Mouse (Mus musculus): ENCODE results near the gene Cox5a. TPM values are rescaled to one million over a fixed set of nuclear protein-coding genes. Genes with fewer than 3 reads are reported as not detected.
A peak's percentile ranks its signal among the peaks of the same experiment; 100 is the strongest.

The Cox5a gene
- polyA plus RNA-seq, 1 experiment = 401 TPM

- peaks cover 6% of the 10 kb centered on the region for H3K4me1 ChIP-seq (ENCODE audit: control insufficient read depth, insufficient read depth, low read length)
- H3K27ac ChIP-seq (ENCODE audit: insufficient read depth, low read length) = peak overlapping the region; percentile 56; the same call in 1 of the 2 replicates
- H3K4me3 ChIP-seq (ENCODE audit: insufficient read depth, low read length) = peak overlapping the region; percentile 74
- TF ChIP-seq CTCF (IDR thresholded peaks at IDR 0.05; ENCODE audit: extremely low read depth, insufficient read depth, low read length) = no peak
- no peak for TF ChIP-seq POLR2A (IDR thresholded peaks at IDR 0.05; ENCODE audit: extremely low read depth, insufficient read depth, low read length)
Measured at GRCm38 (mm10) chr9:57537728-57538181, 16.7 kb downstream of the Cox5a start.

DNA sequence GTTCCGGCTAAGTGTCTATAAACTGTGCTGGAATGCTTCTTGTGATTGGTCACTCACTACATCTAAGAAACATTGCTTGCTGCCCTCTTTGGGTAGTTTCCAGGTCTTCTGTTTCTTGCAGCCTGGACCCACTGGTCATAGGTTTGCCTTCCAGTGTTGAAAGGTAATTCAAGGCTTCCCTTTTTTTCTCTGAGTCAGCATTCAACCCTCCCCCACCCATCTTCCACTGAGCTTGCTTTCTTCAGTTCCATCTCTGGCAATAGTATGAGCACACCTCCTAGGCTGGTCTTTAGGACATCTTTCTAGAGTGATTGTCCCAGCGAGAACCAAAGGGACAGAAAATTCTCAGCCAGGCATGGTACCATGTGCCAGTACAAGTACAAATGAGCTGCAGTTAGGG lies 18.5 kb downstream of the Cox5a start:
- Histone ChIP-seq H3K4me1 (ENCODE audit: control insufficient read depth, insufficient read depth, low read length) (peaks cover 9% of the 10 kb centered on the region), H3K4me3 (ENCODE audit: insufficient read depth, low read length) (no peak overlapping the region), H3K27ac (ENCODE audit: insufficient read depth, low read length) (no peak overlapping the region)
- no peak for TF ChIP-seq CTCF (IDR thresholded peaks at IDR 0.05; ENCODE audit: extremely low read depth, insufficient read depth, low read length)
- no peak for TF ChIP-seq POLR2A (IDR thresholded peaks at IDR 0.05; ENCODE audit: extremely low read depth, insufficient read depth, low read length)

GRCm38 (mm10) chr9:57541312-57541711 lies 20.2 kb downstream of the Cox5a start:
- TF ChIP-seq CTCF (IDR thresholded peaks at IDR 0.05; ENCODE audit: extremely low read depth, insufficient read depth, low read length) (peak; percentile 45; the same call in 1 of the 2 replicates), POLR2A (IDR thresholded peaks at IDR 0.05; ENCODE audit: extremely low read depth, insufficient read depth, low read length) (0 out of 2 replicates have a peak, but pooled peaks have one; percentile 11)
- no peak overlapping the region for H3K27ac ChIP-seq (ENCODE audit: insufficient read depth, low read length)
- H3K4me1 ChIP-seq (ENCODE audit: control insufficient read depth, insufficient read depth, low read length) = peaks cover 9% of the 10 kb centered on the region
- H3K4me3 ChIP-seq (ENCODE audit: insufficient read depth, low read length) = no peak overlapping the region

GRCm38 (mm10) chr9:57543951-57544350 lies 22.9 kb downstream of the Cox5a start:
- no peak overlapping the region for H3K27ac ChIP-seq (ENCODE audit: insufficient read depth, low read length)
- H3K4me1 ChIP-seq (ENCODE audit: control insufficient read depth, insufficient read depth, low read length) = 0 out of 2 replicates have a peak, but pooled peaks cover 3% of the 10 kb centered on the region
- no peak for TF ChIP-seq CTCF (IDR thresholded peaks at IDR 0.05; ENCODE audit: extremely low read depth, insufficient read depth, low read length)
- TF ChIP-seq POLR2A (IDR thresholded peaks at IDR 0.05; ENCODE audit: extremely low read depth, insufficient read depth, low read length) = no peak
- H3K4me3 ChIP-seq (ENCODE audit: insufficient read depth, low read length) = no peak overlapping the region

DNA sequence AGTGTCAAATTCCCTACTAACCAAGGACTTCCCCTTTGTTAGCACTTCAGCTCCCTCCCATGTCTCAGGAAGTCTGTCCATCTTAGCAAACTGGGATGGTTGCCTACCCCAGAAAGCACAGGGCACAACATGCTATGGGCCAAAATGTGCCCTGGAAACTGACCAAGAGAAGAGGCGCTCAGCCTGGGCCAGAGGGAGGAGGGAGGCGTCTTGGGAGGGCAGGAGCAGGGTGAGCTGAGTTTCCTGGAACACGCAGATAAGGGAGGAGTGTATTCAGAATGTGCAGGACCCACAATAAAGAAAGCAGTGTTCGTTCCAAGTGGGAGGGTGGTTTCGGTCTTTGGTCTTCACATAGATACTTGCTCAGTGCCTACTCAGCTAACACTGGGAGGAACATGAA lies 26.2 kb downstream of the Cox5a start:
- Histone ChIP-seq H3K4me3 (ENCODE audit: insufficient read depth, low read length) (no peak overlapping the region), H3K27ac (ENCODE audit: insufficient read depth, low read length) (no peak overlapping the region), H3K4me1 (ENCODE audit: control insufficient read depth, insufficient read depth, low read length) (peaks cover 6% of the 10 kb centered on the region; the same call in 1 of the 2 replicates)
- TF ChIP-seq POLR2A (IDR thresholded peaks at IDR 0.05; ENCODE audit: extremely low read depth, insufficient read depth, low read length) = no peak
- TF ChIP-seq CTCF (IDR thresholded peaks at IDR 0.05; ENCODE audit: extremely low read depth, insufficient read depth, low read length) = no peak

DNA sequence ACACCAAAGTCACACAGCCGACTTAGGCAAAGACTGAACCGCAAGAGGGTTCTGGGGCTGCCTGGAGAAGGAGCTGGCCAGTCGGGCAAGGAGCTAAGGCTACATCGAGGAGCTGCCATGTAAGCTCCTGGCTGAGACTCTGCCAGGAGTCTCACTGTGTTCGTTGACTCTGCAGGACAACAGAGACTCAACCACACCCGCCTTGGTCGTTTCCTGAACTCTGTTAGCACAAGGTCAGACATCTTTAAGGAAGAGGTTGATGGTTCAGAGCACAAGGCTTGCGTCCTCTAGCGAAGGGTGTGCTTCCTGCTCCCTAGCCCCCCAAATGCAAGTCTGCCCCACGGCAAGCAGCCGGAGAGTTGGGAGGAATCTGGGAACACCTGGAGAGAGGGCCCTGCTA lies 26.8 kb downstream of the Cox5a start:
- Histone ChIP-seq H3K4me1 (ENCODE audit: control insufficient read depth, insufficient read depth, low read length) (peaks cover 6% of the 10 kb centered on the region; the same call in 1 of the 2 replicates), H3K27ac (ENCODE audit: insufficient read depth, low read length) (no peak overlapping the region), H3K4me3 (ENCODE audit: insufficient read depth, low read length) (no peak overlapping the region)
- no peak for TF ChIP-seq POLR2A (IDR thresholded peaks at IDR 0.05; ENCODE audit: extremely low read depth, insufficient read depth, low read length)
- TF ChIP-seq CTCF (IDR thresholded peaks at IDR 0.05; ENCODE audit: extremely low read depth, insufficient read depth, low read length) = no peak

DNA sequence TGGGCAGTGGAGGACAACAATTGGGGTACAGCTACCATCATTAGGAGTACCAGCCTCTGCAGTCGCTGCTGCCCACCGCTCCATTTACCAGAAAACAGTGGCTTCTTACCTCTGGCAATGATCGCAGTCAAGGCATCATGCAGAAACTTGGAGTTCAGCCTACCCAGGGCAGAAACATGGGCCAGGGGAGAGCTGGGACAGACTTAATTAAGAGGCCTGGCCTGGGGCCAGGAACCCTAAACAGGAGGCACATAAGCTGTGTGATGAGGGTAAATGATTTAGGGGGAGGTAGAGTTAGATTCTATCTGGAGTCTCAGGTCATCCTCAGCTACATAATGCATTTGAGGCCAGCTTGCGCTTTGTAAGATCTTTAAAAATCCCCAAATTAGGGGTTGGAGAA lies 28.1 kb downstream of the Cox5a start:
- no peak overlapping the region for H3K4me3 ChIP-seq (ENCODE audit: insufficient read depth, low read length)
- no peak overlapping the region for H3K27ac ChIP-seq (ENCODE audit: insufficient read depth, low read length)
- H3K4me1 ChIP-seq (ENCODE audit: control insufficient read depth, insufficient read depth, low read length) = peaks cover 4% of the 10 kb centered on the region; the same call in 1 of the 2 replicates
- no peak for TF ChIP-seq POLR2A (IDR thresholded peaks at IDR 0.05; ENCODE audit: extremely low read depth, insufficient read depth, low read length)
- TF ChIP-seq CTCF (IDR thresholded peaks at IDR 0.05; ENCODE audit: extremely low read depth, insufficient read depth, low read length) = no peak

- peaks cover 3% of the 10 kb centered on the region; the same call in 1 of the 2 replicates for H3K4me1 ChIP-seq (ENCODE audit: control insufficient read depth, insufficient read depth, low read length)
- TF ChIP-seq POLR2A (IDR thresholded peaks at IDR 0.05; ENCODE audit: extremely low read depth, insufficient read depth, low read length) (no peak), CTCF (IDR thresholded peaks at IDR 0.05; ENCODE audit: extremely low read depth, insufficient read depth, low read length) (no peak)
- no peak overlapping the region for H3K4me3 ChIP-seq (ENCODE audit: insufficient read depth, low read length)
- H3K27ac ChIP-seq (ENCODE audit: insufficient read depth, low read length) = no peak overlapping the region
Measured at GRCm38 (mm10) chr9:57550126-57550862, 29.2 kb downstream of the Cox5a start.

DNA sequence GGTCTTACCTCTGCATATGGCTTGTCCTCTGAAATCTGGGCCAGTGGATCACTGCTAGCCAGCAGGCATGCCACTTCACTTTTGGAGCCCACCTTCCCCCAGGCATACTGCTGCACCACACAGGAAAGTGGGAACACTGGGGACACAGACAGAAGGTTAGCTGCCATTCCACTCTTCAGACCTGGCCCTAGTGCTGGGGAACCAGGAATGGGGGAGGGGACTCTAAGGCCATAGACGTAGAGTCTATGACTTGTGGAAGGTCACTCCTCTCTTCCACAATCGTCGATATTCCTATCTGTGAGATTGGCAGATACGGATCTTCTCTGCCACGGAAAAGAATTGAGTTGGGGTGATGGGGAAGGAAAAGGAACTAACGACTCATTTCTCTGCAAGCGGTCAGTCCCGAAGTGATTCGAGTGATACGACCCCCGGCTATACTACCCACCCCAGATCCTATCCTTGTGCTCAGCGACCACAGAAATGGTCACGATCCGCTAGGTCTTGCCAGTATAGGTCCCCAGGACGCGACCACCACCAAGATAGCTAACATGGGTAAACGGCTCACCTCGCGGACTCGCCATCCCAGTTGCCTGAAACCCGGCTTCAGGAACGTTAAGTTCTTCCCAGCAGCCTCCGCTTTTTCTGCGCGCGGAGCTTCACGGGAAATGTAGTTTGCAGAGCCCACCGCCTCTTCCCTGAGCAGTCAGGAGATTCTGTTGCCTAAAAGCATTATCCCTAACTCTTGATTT lies 31.2 kb downstream of the Cox5a start, which contains the start of gene Mpi:
Gene Mpi (minus strand): TSS at position 625 of the 749 bp plus-strand sequence.
- H3K27ac ChIP-seq (ENCODE audit: insufficient read depth, low read length) = peak within 1 kb of the TSS; percentile 34; the same call in 1 of the 2 replicates

More for the DNA sequence above, 31.2 kb downstream of the Cox5a start, which contains the start of gene Mpi:
- Histone ChIP-seq H3K4me1 (ENCODE audit: control insufficient read depth, insufficient read depth, low read length) (peaks cover 3% of the 10 kb centered on the region; the same call in 1 of the 2 replicates), H3K4me3 (ENCODE audit: insufficient read depth, low read length) (peak within 1 kb of the TSS; percentile 86)
- no peak for TF ChIP-seq CTCF (IDR thresholded peaks at IDR 0.05; ENCODE audit: extremely low read depth, insufficient read depth, low read length)
- TF ChIP-seq POLR2A (IDR thresholded peaks at IDR 0.05; ENCODE audit: extremely low read depth, insufficient read depth, low read length) = peak; percentile 88

All from cortical plate, adult 2 months (tissue).